Mouse (Mus musculus) cerebellum, adult 2 months (tissue): ENCODE results near the gene Ceacam3.

Experiments
- CTCF ChIP-seq: fragments of 200-500 bp; IDR thresholded peaks from 2 replicates; pipeline ENCODE4 v1.5.1; 2011; ENCODE audit warnings: low read depth, mild to moderate bottlenecking, control low read depth, low read length, moderate library complexity, borderline replicate concordance; ENCODE audit not compliant: insufficient read depth
- POLR2A ChIP-seq: fragments of 200-500 bp; IDR thresholded peaks from 2 replicates; pipeline ENCODE4 v1.6.1; 2011; ENCODE audit warnings: low read length, control low read depth, borderline replicate concordance; ENCODE audit not compliant: insufficient read depth

- TF ChIP-seq POLR2A (no peak), CTCF (no peak)
Measured at GRCm38 (mm10) chr7:17135307-17135706, 14.8 kb upstream of the Ceacam3 start.
